ENCODE assay signal across 25 mouse cellular contexts in genomic region chr19:10223561-10223960, GRCm38 (mm10). TPM values are rescaled to one million over a fixed set of nuclear protein-coding genes. Genes with fewer than 3 reads are reported as not detected.
DNase-seq lines count a peak whose midpoint lies in the region; ATAC-seq and TF ChIP-seq lines count a peak whose summit lies in the region.
"Had no signal": no experiment of that assay in that cellular context is flagged by ENCODE, and none has a peak within 500 bp of the region (broad histone marks: within the 10 kb centered on the region; RNA-seq: fewer than 3 reads in every experiment).

No protein-coding gene starts in this region.

- WGBS in intestine, embryonic 15.5 days = 81% methylated on average over 4 of the region's 4 CpGs
- 78% methylated on average over 4 of the region's 4 CpGs for WGBS in intestine, embryonic 16.5 days
- WGBS in hindbrain, embryonic 11.5 days = 70% methylated on average over 4 of the region's 4 CpGs

- no peak for TF ChIP-seq POLR2A in ES-Bruce4 (IDR thresholded peaks at IDR 0.05; ENCODE audit: insufficient read depth, low read length)

- H3K9ac ChIP-seq in intestine, embryonic 15.5 days = no peak overlapping the region
- H3K9ac ChIP-seq in intestine, embryonic 16.5 days (ENCODE audit: low read depth, low read length) = no peak overlapping the region
- no peak overlapping the region for H3K9ac ChIP-seq in ES-Bruce4 (ENCODE audit: low read depth, poor library complexity, severe bottlenecking)
- H3K9ac ChIP-seq in ES-E14 (ENCODE audit: insufficient read depth, low read depth, low read length, poor library complexity, severe bottlenecking) = peak overlapping the region; percentile 2; the same call in 1 of the 2 replicates
- no peak overlapping the region for H3K9ac ChIP-seq in hindbrain, embryonic 11.5 days (ENCODE audit: low read depth, low read length)
- H3K9ac ChIP-seq: embryonic facial prominence, embryonic 12.5 days; embryonic facial prominence, embryonic 15.5 days; forebrain, postnatal 0 days; heart, embryonic 13.5 days; hindbrain, embryonic 13.5 days had no signal

- H3K27ac ChIP-seq in intestine, embryonic 15.5 days = 0 out of 2 replicates have a peak overlapping the region, but pooled peaks have one; percentile 48
- H3K27ac ChIP-seq in intestine, embryonic 16.5 days (ENCODE audit: low read length) = no peak overlapping the region
- H3K27ac ChIP-seq in ES-Bruce4 (ENCODE audit: insufficient read depth, low read length) = peak overlapping the region; percentile 29; the same call in 1 of the 2 replicates
- no peak overlapping the region for H3K27ac ChIP-seq in ES-E14 (ENCODE audit: insufficient read depth, low read depth, low read length, poor library complexity, severe bottlenecking)
- no peak overlapping the region for H3K27ac ChIP-seq in hindbrain, embryonic 11.5 days (ENCODE audit: low read depth, low read length)
- H3K27ac ChIP-seq: embryonic facial prominence, embryonic 12.5 days; embryonic facial prominence, embryonic 15.5 days; gastrocnemius, adult 2 months; hindbrain, embryonic 13.5 days had no signal

- no peaks in the 10 kb centered on the region for H3K27me3 ChIP-seq in intestine, embryonic 15.5 days (replicated peaks)
- H3K27me3 ChIP-seq in intestine, embryonic 16.5 days (replicated peaks; ENCODE audit: control insufficient read depth, insufficient read depth, low read length) = no peaks in the 10 kb centered on the region
- no peaks in the 10 kb centered on the region for H3K27me3 ChIP-seq in ES-Bruce4 (ENCODE audit: control insufficient read depth, insufficient read depth, low read length, poor library complexity, severe bottlenecking)
- no peaks in the 10 kb centered on the region for H3K27me3 ChIP-seq in hindbrain, embryonic 11.5 days (ENCODE audit: control insufficient read depth, insufficient read depth, low read length)
- H3K27me3 ChIP-seq: embryonic facial prominence, embryonic 12.5 days; embryonic facial prominence, embryonic 15.5 days; heart, embryonic 13.5 days; hindbrain, embryonic 13.5 days had no signal

- DNase-seq in ES-E14 (ENCODE audit: low read depth, low spot score) = no peak
- no peak for DNase-seq in hindbrain, embryonic 11.5 days (ENCODE audit: low spot score)
- no peak for DNase-seq in lung, postnatal 36 days
- DNase-seq: adrenal gland, postnatal 10 days; adrenal gland, postnatal 36 days; cerebellum, adult 11 months; cerebellum, adult 2 months; cerebellum, adult 9-11 months; cerebellum, postnatal 25 days; forebrain, postnatal 0 days; gastrocnemius, adult 2 months; gastrocnemius, postnatal 14 days; heart, adult 18-20 months; kidney, adult 18-20 months had no signal

- H3K36me3 ChIP-seq in intestine, embryonic 15.5 days = no peaks in the 10 kb centered on the region
- H3K36me3 ChIP-seq in intestine, embryonic 16.5 days (ENCODE audit: control insufficient read depth, insufficient read depth, low read length) = no peaks in the 10 kb centered on the region
- H3K36me3 ChIP-seq in ES-Bruce4 (ENCODE audit: control insufficient read depth, insufficient read depth, low read length, poor library complexity, severe bottlenecking) (no peaks in the 10 kb centered on the region), ES-E14 (ENCODE audit: control insufficient read depth, insufficient read depth, low read length, poor library complexity, severe bottlenecking) (peaks cover 58% of the 10 kb centered on the region)
- no peaks in the 10 kb centered on the region for H3K36me3 ChIP-seq in hindbrain, embryonic 11.5 days (ENCODE audit: control insufficient read depth, insufficient read depth, low read length)
- H3K36me3 ChIP-seq: embryonic facial prominence, embryonic 12.5 days; embryonic facial prominence, embryonic 15.5 days; hindbrain, embryonic 13.5 days had no signal

- H3K4me3 ChIP-seq in intestine, embryonic 15.5 days (replicated peaks) = no peak overlapping the region
- no peak overlapping the region for H3K4me3 ChIP-seq in intestine, embryonic 16.5 days (ENCODE audit: low read length)
- H3K4me3 ChIP-seq in ES-Bruce4 (ENCODE audit: low read depth, low read length) = no peak overlapping the region
- no peak overlapping the region for H3K4me3 ChIP-seq in ES-E14 (ENCODE audit: insufficient read depth in 1 of 2, low read depth in 1 of 2, low read length in 2 of 2, poor library complexity in 1 of 2, severe bottlenecking in 1 of 2)
- no peak overlapping the region for H3K4me3 ChIP-seq in hindbrain, embryonic 11.5 days (ENCODE audit: low read depth, low read length)
- H3K4me3 ChIP-seq: embryonic facial prominence, embryonic 12.5 days; embryonic facial prominence, embryonic 15.5 days; gastrocnemius, adult 2 months; heart, embryonic 13.5 days; hindbrain, embryonic 13.5 days had no signal

- peaks cover 40% of the 10 kb centered on the region for H3K4me1 ChIP-seq in intestine, embryonic 15.5 days (replicated peaks)
- H3K4me1 ChIP-seq in intestine, embryonic 16.5 days (ENCODE audit: control insufficient read depth, insufficient read depth, low read length) = peaks cover 50% of the 10 kb centered on the region
- H3K4me1 ChIP-seq in ES-Bruce4 (ENCODE audit: control insufficient read depth, insufficient read depth, low read length) (peaks cover 13% of the 10 kb centered on the region), ES-E14 (ENCODE audit: control insufficient read depth in 2 of 2, insufficient read depth in 2 of 2, low read length in 2 of 2, poor library complexity in 1 of 2) (peaks cover 14 to 56% of the 10 kb centered on the region in 2 experiments; a peak in 3 of 4 replicates)
- 0 out of 2 replicates have a peak, but pooled peaks cover 2% of the 10 kb centered on the region for H3K4me1 ChIP-seq in hindbrain, embryonic 11.5 days (replicated peaks; ENCODE audit: control insufficient read depth, insufficient read depth, low read length)

- no peak for ATAC-seq in intestine, embryonic 15.5 days
- ATAC-seq in intestine, embryonic 16.5 days = no peak
- ATAC-seq in hindbrain, embryonic 11.5 days (ENCODE audit: low FRiP score) = no peak
- ATAC-seq: CD4-positive, CD25-positive, alpha-beta regulatory T cell, adult 4 months; forebrain, embryonic 14.5 days; forebrain, postnatal 0 days; hindbrain, embryonic 16.5 days had no signal

- H3K4me2 ChIP-seq in intestine, embryonic 15.5 days (replicated peaks) = no peak overlapping the region
- no peak overlapping the region for H3K4me2 ChIP-seq in intestine, embryonic 16.5 days (ENCODE audit: low read depth, low read length)
- no peak overlapping the region for H3K4me2 ChIP-seq in hindbrain, embryonic 11.5 days (replicated peaks; ENCODE audit: low read depth, low read length)
- H3K4me2 ChIP-seq: embryonic facial prominence, embryonic 12.5 days; embryonic facial prominence, embryonic 15.5 days; heart, embryonic 13.5 days; hindbrain, embryonic 13.5 days had no signal

- TF ChIP-seq EP300 in ES-Bruce4 (IDR thresholded peaks at IDR 0.05; ENCODE audit: insufficient read depth, low read depth, low read length) = no peak

- in situ Hi-C loops in ES-E14 (cut with MboI; ENCODE audit: low sequenced_read_pairs in 2 of 2, unreplicated experiment in 2 of 2) = no loop called here

- H3K9me3 ChIP-seq in intestine, embryonic 15.5 days = no peaks in the 10 kb centered on the region
- H3K9me3 ChIP-seq in intestine, embryonic 16.5 days (ENCODE audit: control insufficient read depth, low read length) = no peaks in the 10 kb centered on the region
- no peaks in the 10 kb centered on the region for H3K9me3 ChIP-seq in ES-Bruce4 (replicated peaks; ENCODE audit: control insufficient read depth, insufficient read depth, low read length, poor library complexity, severe bottlenecking)
- H3K9me3 ChIP-seq in ES-E14 (ENCODE audit: control insufficient read depth, insufficient read depth, low read depth, low read length) = no peaks in the 10 kb centered on the region
- no peaks in the 10 kb centered on the region for H3K9me3 ChIP-seq in hindbrain, embryonic 11.5 days (ENCODE audit: control insufficient read depth, low read length)
- H3K9me3 ChIP-seq: embryonic facial prominence, embryonic 12.5 days; embryonic facial prominence, embryonic 15.5 days; heart, embryonic 13.5 days; hindbrain, embryonic 13.5 days had no signal

- no peak for TF ChIP-seq CTCF in ES-Bruce4 (IDR thresholded peaks at IDR 0.05; ENCODE audit: low read depth, low read length)

TF ChIP-seq in ES-E14, 5 proteins besides CTCF, POLR2A, EP300 and RAD21:
- TF ChIP-seq HCFC1 (IDR thresholded peaks at IDR 0.05; ENCODE audit: borderline replicate concordance, insufficient read depth, low read length) = no peak

RNA-seq across cellular contexts. Expression of gene Myrf, which starts 17.0 kb away (rescaled TPM):
- polyA plus RNA-seq in intestine, embryonic 15.5 days (2015; fragmentation: Nextera tagmentation; extraction: Ambion mirVana) = 12.0 and 14.4 TPM in 2 replicates
- 9.9 and 10.1 TPM in 2 replicates for polyA plus RNA-seq in intestine, embryonic 16.5 days (2015; fragmentation: Nextera tagmentation; extraction: Ambion mirVana)
- polyA plus RNA-seq in ES-Bruce4 (2011; ENCODE audit: insufficient read depth, insufficient read length, low read depth, missing spikeins) = 15.0 and 15.9 TPM in 2 replicates
- total RNA-seq in ES-E14 (2012; rRNA removed) = 35.9 and 58.1 TPM in 2 replicates
- polyA plus RNA-seq in hindbrain, embryonic 11.5 days (2014; fragmentation: Nextera tagmentation; extraction: Ambion mirVana) = 1.3 and 1.6 TPM in 2 replicates
- total RNA-seq: gastrocnemius, adult 2 months; hematopoietic stem cell, adult 5-6 weeks had no signal

RNA-seq across cellular contexts. Expression of gene Fen1, which starts 19.6 kb away (rescaled TPM):
- polyA plus RNA-seq in intestine, embryonic 15.5 days (2015; fragmentation: Nextera tagmentation; extraction: Ambion mirVana) = 92.2 and 97.4 TPM in 2 replicates
- 77.9 and 87.8 TPM in 2 replicates for polyA plus RNA-seq in intestine, embryonic 16.5 days (2015; fragmentation: Nextera tagmentation; extraction: Ambion mirVana)
- polyA plus RNA-seq in ES-Bruce4 (2011; ENCODE audit: insufficient read depth, insufficient read length, low read depth, missing spikeins) = 36.1 and 40.5 TPM in 2 replicates
- total RNA-seq in ES-E14 (2012; rRNA removed) = 110 and 113 TPM in 2 replicates
- polyA plus RNA-seq in hindbrain, embryonic 11.5 days (2014; fragmentation: Nextera tagmentation; extraction: Ambion mirVana) = 80.1 and 96.5 TPM in 2 replicates

RNA-seq across cellular contexts. Expression of gene Tmem258, which starts 19.7 kb away (rescaled TPM):
- 470 and 520 TPM in 2 replicates for polyA plus RNA-seq in intestine, embryonic 15.5 days (2015; fragmentation: Nextera tagmentation; extraction: Ambion mirVana)
- 466 and 467 TPM in 2 replicates for polyA plus RNA-seq in intestine, embryonic 16.5 days (2015; fragmentation: Nextera tagmentation; extraction: Ambion mirVana)
- polyA plus RNA-seq in ES-Bruce4 (2011; ENCODE audit: insufficient read depth, insufficient read length, low read depth, missing spikeins) = 290 and 300 TPM in 2 replicates
- 440 and 455 TPM in 2 replicates for total RNA-seq in ES-E14 (2012; rRNA removed)
- 349 and 363 TPM in 2 replicates for polyA plus RNA-seq in hindbrain, embryonic 11.5 days (2014; fragmentation: Nextera tagmentation; extraction: Ambion mirVana)

RNA-seq across cellular contexts. Expression of gene Fads1, which starts 40.9 kb away (rescaled TPM):
- polyA plus RNA-seq in intestine, embryonic 15.5 days (2015; fragmentation: Nextera tagmentation; extraction: Ambion mirVana) = 145 and 146 TPM in 2 replicates
- polyA plus RNA-seq in intestine, embryonic 16.5 days (2015; fragmentation: Nextera tagmentation; extraction: Ambion mirVana) = 146 and 154 TPM in 2 replicates
- polyA plus RNA-seq in ES-Bruce4 (2011; ENCODE audit: insufficient read depth, insufficient read length, low read depth, missing spikeins) = 52.9 and 56.8 TPM in 2 replicates
- total RNA-seq in ES-E14 (2012; rRNA removed) = 47.4 and 74.0 TPM in 2 replicates
- 139 and 153 TPM in 2 replicates for polyA plus RNA-seq in hindbrain, embryonic 11.5 days (2014; fragmentation: Nextera tagmentation; extraction: Ambion mirVana)

Comparison
In these comparisons a context has a peak if more than half of its experiments do, and no peak if none do; other contexts are left out.
1. H3K27ac ChIP-seq: peak in intestine, embryonic 15.5 days (single experiment) and ES-Bruce4 (single experiment); none in intestine, embryonic 16.5 days (single experiment), ES-E14 (single experiment) and hindbrain, embryonic 11.5 days (single experiment).